Mouse (Mus musculus) neutrophil, adult 5-6 weeks (primary cell): Measurements from ENCODE around the gene Ncapg2. TPM values are rescaled to one million over a fixed set of nuclear protein-coding genes. Genes with fewer than 3 reads are reported as not detected.

Experiments
- ATAC-seq: fragments of 151-379, 151-347 bp; 2 replicates; pipeline ENCODE4 v1.8.0; 2017; ENCODE audit warnings: mild to moderate bottlenecking, moderate TSS enrichment; ENCODE audit not compliant: insufficient number of reproducible peaks, poor library complexity, low FRiP score, severe bottlenecking; ENCODE audit errors: extremely low read depth
- total RNA-seq: library from RNA; stranded (forward); fragments of 200-1000 nt; gene quantifications from 2 replicates; pipeline ENCODE4 v1.2.3, GENCODE M21; 2017

Gene Ncapg2
- total RNA-seq, 1 experiment from 2014 or later, result 4.0 TPM

- ATAC-seq, result peak; percentile 45; the same call in 1 of the 2 replicates
Measured at GRCm38 (mm10) chr12:116435232-116435631, 30.0 kb downstream of the Ncapg2 start.

- ATAC-seq, result peak; percentile 40; the same call in 1 of the 2 replicates
Measured at GRCm38 (mm10) chr12:116436125-116436524, 30.9 kb downstream of the Ncapg2 start.

GRCm38 (mm10) chr12:116438591-116438990, 33.4 kb downstream of the Ncapg2 start:
- no peak for ATAC-seq

- no peak for ATAC-seq
Measured at GRCm38 (mm10) chr12:116442184-116442583, 37.0 kb downstream of the Ncapg2 start.

GRCm38 (mm10) chr12:116449536-116449935, 44.3 kb downstream of the Ncapg2 start:
- ATAC-seq, result no peak

- no peak for ATAC-seq
Measured at GRCm38 (mm10) chr12:116460379-116461065, 55.3 kb downstream of the Ncapg2 start.

GRCm38 (mm10) chr12:116467030-116467429, 61.8 kb downstream of the Ncapg2 start:
- peak; percentile 60; the same call in 1 of the 2 replicates for ATAC-seq

GRCm38 (mm10) chr12:116468348-116468747, 63.1 kb downstream of the Ncapg2 start:
- no peak for ATAC-seq

- ATAC-seq, result no peak
Measured at GRCm38 (mm10) chr12:116469096-116469495, 63.9 kb downstream of the Ncapg2 start.

- peak; percentile 13; the same call in 1 of the 2 replicates for ATAC-seq
Measured at GRCm38 (mm10) chr12:116473264-116473663, 68.1 kb downstream of the Ncapg2 start.

- ATAC-seq, result no peak
Measured at GRCm38 (mm10) chr12:116473761-116474160, 68.6 kb downstream of the Ncapg2 start.

GRCm38 (mm10) chr12:116474676-116475075, 69.5 kb downstream of the Ncapg2 start:
- ATAC-seq, result no peak

- ATAC-seq, result no peak
Measured at GRCm38 (mm10) chr12:116478771-116479170, 73.6 kb downstream of the Ncapg2 start.

GRCm38 (mm10) chr12:116481921-116482320, 76.7 kb downstream of the Ncapg2 start:
- ATAC-seq, result no peak

- ATAC-seq, result no peak
Measured at GRCm38 (mm10) chr12:116483581-116483980, 78.4 kb downstream of the Ncapg2 start.

GRCm38 (mm10) chr12:116484991-116485390, 79.8 kb downstream of the Ncapg2 start:
- ATAC-seq, result no peak

GRCm38 (mm10) chr12:116485591-116486403, 80.6 kb downstream of the Ncapg2 start, which contains the start of gene Ptprn2:
TSS of gene Ptprn2 (plus strand) at chr12:116485720.
- ATAC-seq, result no peak

GRCm38 (mm10) chr12:116486404-116486730, 81.2 kb downstream of the Ncapg2 start:
- ATAC-seq, result no peak

GRCm38 (mm10) chr12:116488836-116489235, 83.6 kb downstream of the Ncapg2 start:
- no peak for ATAC-seq
